Mouse (Mus musculus) kidney, postnatal 4 days (tissue): ENCODE measurements at regions not wholly inside any gene's neighbourhood (a gene's known extent, or its start where the extent isn't known, plus 50 kb on each side); places are given as distances from the start of the nearest gene placed in this dataset.

Experiments
- DNase-seq, 2 experiments: peaks; one replicate each; pipeline ENCODE4 v3.0.0; 2021; ENCODE audit warnings: mixed read lengths in 2 of 2

DNA sequence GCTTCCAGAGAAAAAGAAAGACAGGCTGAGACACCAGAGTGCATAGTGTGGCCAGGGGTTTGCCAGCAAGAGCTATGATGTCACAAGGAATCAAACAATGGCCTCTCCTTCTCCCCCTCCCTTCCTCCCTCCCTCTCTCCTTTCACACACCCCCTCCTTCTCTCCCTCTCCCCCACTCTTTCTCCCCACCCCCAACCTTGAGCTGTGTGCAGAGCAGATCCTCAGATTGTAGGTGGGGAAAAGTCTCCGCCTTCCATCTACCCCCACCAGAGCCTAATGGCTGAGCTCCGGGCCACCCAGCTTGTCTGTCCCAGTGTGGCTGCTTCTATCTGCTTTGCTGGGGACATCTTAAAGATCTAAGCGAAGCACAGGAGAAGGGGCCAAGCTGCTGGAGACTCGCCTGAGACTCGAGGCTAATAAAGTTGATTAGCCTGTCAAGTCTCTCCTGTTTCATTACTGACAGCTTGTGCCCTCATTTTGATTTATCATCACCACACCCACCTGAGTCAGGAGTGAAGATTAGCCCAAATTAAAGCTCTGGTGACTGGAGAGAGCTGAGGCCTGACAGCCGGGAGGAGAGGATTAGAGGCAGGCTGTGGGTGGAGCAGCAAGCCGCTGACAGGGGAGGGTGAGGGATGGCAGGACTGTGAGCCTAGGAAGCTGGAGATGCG lies 272.8 kb downstream of the Cbln1 start:
- peak; percentile 40 to 62 for DNase-seq

DNA sequence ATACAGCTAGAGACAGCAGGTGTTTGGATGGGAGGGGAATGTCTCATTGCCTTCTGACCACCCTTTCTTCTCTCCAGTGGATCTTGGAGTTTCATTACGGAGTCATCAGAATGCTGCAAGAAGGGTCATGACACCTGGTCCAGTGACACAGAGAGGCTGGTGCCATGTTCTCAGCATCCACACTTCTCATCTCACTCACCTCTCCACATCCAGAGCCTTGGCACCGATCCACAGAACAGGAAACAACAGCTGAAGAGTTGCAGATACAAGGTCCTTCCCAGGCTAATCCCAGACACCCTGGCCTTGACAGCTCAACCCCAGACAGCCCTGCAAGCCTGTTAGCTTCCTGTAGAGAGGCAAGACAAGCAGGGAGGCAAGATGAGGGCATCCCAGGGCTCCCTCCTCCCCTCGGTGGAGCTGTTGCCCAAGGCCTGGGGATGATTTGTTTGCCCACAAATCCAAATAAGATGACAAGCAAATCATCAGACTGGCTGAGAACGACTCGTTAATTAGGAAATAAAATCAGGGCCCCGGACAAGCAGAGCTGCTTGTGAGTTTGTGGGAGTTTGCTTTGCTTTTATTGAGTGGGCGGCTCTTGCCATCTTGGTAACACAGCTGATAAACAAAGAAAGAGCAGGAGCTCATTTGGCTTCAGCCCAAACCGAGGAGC lies 274.4 kb downstream of the Cbln1 start:
- peak; percentile 19 to 47 for DNase-seq

DNA sequence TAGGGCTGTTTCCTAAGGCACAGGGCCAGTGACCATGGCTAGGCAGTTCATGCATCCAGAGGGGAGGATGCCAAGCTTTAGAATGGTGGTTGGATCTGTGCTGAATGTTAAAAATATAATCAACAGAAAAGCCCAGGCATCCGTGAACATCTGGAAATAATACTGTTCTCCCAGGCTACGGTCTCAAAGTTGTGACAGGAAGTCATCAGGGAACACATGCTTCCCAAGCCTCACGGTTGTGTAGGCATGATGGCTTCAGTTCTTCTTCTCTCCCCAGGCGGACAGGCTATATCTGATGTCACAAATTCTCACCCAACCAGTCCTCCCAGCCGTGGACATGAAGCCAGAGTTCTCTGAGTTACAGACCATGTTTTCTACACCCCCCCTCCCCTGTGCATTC lies 275.4 kb downstream of the Cbln1 start:
- no peak for DNase-seq

DNA sequence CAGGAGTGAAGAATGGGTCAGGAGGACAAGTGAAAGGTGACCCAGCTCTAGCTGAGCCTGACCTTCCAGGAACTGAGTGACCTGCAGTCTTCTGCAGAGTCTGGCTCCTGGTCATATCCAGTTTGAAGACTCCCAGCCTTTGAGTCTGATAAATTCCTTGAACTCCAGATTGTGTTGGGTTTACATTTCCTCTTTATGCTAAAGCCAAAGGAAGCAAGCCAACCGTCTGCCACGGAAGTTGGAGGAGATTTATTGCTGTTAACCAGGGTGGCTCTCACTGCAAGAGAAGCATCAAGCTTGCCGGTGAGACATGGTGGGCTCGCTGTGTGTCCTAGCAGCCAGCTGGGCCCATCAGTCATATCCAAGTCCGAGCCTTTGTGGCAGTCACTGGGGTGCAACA lies 276.4 kb downstream of the Cbln1 start:
- DNase-seq = peak in 1 of 2 experiments; percentile 24

DNA sequence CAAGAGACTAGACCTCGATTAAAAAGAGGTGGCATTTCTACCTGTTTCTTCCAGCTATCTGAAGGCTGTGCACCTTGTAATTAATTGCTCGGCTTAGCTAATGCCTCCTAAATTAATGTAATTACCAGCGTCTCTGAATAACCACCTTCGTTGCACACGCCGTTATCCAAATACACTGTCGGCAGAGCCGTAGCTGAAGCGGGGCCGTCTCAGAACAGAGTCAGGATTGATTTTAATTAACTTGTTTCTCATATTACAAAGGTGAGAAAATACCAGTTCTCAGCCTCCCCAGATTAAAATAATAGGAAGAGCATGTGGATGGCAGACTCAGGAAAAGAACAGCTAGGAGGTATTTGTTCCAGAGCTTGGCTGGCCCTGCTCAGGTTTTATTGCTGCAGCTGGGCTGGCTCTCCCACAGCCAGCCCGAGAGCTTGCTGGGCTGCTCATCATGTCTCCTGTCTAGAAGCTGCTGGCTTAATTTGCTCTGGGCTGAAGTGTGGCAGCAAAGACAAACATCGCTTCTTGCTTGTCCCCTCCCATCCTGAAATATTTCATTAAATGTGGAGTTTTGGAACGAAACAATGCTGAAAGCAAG lies 282.5 kb downstream of the Cbln1 start:
- peak; percentile 10 to 21 for DNase-seq

DNA sequence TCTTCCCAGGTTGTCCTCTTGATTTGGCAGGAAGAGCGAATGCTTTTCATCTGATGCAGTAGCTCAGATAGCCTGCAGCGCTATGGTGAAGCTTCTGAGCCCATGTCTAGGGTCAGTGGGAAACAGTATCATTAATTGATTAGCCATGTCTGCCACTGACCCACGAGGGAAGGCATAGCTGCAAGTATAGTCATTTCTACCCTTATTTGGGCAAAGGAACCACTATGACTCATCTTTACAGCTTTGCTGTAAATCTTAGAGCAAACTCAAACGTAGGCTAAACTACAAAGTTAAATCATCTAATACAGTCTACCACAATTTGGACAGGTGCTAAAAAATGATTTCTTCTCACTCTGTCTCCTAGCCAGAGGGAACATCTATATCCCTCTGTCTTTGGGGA lies 289.5 kb downstream of the Cbln1 start:
- no peak for DNase-seq

DNA sequence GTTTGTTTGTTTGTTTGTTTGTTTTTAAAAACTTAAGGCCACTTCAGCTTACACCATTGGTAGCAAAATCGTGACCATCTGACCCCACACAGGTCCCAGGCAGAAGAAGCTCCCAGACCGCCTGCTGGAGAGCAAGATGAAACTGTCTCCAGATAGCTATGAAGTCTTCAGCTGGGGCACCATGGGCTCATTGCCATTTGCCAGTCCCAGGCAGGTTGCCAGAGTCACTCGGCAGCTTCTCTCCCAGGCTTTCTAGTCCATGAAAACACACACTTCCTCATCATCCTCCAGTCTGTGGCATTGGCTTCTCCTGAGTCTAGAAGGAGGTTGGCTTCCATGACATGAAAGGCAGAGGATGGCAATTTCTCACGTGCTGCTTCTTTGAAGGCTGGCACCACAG lies 293.5 kb upstream of the N4bp1 start:
- DNase-seq = no peak

DNA sequence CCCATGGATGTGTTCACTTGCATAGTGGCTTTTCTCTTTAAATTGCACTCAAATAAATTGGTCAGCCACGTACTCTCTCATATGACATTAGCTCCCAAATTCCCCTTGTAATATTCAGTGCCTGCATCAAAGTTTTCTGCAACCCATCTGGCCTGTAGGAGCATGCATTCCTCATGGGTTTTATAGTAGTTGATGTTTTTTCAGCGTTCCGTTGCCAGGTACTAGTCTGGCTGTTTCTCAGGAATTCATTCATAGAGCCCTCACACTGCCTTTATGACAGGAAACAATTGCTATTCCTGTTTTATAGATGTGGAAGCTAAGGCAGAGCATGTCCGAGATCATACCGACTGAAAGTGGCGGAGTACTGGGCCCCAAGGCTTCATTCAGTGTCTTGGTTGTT lies 292.6 kb upstream of the N4bp1 start:
- no peak for DNase-seq

DNA sequence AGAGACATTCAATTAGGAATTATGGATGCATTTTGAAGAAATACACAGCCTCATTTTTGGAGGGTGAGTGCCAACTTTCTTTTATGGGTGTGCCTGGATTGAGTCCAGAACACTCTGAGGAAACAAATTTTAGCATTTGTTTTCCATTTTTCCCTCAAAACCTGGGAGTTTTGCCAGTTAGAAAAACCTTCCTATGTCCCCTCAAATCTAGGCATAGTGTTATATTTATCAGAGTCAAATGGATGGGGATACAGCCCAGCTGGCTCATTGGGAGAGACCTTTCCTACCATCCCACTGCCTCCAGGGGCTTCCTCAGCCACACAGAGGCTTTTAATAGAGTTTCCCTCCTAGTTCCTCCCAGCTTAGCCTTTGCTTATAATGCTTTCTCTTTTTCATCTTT lies 290.0 kb upstream of the N4bp1 start:
- peak; percentile 11 for DNase-seq

DNA sequence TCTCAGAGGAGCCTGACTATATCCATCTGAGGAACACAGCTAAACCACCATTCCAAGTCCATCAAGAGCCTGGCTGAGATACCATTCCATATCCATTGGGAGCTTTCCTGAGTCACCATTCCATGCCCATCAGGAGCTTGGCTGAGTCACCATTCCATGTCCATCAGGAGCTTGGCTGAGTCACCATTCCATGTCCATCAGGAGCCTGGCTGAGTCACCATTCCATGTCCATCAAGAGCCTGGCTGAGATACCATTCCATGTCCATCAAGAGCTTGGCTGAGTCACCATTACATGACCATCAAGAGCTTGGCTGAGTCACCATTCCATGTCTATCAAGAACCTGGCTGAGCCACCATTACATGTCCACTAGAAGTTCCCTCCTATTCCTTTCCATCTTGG lies 288.7 kb upstream of the N4bp1 start:
- no peak for DNase-seq

DNA sequence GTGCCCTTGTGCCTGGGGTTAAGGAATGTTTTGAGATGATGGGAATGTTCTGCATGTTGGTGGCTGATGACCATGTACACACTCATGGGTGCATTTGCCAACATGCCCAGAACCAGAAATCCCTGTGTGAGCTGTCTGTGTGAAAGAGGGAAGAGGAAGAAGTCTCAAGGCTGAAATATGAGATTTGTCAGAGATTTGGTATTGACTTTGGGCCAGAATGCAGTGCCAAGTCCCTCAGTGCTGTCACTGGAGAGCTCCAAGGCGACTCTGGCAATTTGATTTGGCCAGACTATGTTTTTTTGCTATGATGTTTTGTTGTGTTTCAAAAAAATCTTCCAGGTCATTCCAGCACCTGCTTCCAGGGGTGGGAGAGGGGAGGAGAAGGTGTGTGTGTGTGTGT lies 281.7 kb upstream of the N4bp1 start:
- DNase-seq = no peak

DNA sequence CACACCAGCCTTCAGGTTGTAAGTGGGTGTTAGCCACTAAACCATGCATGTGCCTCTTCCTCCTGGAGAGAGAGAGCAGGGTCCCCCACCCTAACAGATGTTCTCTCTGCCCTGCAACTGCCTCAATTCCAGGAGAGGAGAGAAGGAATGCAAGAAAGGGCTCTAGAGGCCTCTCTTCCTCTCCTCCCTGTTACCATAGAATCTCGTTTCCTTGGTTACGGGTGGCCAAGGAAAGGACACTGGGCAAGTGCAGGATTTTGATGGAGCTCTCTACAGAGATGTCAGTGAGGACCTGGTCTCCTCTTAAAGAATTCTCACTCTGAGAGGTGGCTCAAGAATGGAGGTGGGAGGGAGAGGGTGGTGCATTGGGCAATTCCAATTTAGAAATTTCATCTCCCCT lies 275.4 kb upstream of the N4bp1 start:
- no peak for DNase-seq

DNA sequence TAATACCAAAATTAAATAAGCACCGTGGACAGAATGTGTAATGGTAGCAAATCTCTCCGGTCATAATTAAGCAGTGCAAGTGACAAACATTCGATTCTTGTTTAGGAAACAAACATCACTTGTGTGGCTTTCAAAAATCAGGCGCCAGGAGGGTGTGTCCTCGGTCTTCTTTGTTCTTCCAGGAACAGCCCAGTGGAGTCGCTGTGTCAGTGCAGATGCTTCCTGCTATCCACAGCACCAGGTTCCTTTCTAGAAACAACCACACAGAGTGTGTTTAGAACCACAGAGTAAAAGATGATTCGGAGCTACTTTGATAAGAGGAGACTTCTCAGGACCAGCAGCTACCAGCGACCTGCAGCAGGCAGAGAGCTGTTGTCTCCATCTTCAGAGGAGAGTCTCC lies 273.3 kb upstream of the N4bp1 start:
- peak in 1 of 2 experiments; percentile 7 for DNase-seq

DNA sequence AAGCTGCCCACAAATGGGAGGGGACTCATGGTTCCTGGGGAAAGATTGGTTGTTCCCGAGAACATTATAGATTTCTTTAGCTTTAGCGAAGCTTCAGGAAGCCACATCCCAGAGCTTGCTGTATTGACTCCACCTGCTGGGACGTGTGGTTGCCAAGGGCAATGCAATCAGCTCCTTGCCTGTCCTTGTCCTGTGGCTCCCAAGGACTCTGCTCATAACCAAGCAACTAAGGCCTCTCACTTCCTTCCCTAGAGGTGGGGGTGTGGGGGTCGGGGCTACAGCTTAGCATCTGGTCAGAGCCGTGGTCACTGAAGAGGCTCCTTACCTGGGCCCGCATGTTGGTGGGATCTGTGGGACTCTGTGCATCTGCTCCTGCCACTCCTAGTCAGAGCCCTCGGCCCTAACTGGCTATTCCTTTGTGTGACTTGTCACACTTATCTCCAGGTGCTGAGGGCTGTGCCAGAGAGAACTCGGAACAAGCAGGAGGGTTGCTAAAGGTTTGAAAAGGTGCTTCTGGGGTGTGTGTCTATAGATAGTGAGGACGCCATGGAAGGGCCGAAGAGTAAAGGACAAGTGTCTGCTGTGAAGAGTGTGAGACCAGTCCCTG lies 270.9 kb upstream of the N4bp1 start:
- DNase-seq = no peak

DNA sequence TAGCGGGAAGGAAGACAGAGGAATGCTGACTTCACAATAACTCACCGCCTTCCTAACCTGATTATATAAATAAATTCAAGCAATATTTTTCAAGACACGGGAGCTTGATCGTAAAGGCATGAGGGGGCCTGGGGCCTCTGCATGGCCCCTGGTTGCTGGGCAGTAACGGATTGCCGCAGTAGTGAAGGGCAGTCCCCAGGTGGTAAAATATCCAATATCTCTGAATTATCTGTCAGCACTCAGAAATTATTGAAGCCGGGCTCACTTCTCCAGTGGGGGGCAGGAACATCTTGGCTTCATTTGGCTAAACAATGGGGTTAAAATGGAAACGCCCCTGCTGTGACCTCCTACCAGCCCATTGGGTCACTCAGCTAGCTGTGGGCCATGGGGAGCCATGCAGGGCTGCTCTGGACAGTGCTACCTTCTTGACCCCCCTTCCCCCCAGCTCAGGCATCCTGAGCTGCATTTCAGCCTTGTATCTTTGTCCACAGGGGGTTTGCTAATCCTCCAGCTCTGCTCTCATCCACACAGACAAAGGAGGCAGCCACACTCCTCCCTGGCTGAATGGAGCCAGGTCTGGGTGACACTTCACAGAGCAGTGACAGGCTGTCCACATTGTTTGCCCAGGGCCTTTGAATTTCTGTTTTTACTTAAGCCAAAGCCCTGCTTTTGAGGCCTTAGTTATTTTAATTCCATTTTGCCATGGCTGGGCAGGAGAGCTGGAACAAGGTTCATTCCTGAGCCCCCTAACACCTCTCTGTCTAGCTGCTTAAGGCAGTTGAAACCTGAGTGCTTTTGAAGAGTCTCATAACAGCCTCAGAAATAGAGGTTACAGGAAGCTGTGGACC lies 267.2 kb upstream of the N4bp1 start:
- DNase-seq = no peak

DNA sequence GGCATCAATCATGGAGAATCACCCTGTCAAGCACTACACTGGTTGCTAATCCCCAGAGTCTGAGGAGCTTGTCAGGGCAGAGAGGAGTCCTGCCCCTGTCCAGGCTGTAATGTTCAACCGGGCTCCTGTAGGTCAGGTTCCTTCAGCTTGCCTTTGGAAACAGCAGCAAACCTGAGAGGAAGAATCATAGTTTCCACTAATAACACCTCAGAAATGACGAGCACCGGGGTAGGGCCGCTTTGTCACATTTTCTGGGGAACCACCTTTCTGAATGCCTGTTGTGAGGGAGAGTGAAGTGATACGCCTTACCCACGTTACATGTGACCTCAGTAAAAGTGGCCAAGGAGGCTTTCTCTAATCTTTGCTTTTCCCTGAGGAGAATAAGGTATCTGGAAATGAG lies 263.8 kb upstream of the N4bp1 start:
- DNase-seq = no peak

DNA sequence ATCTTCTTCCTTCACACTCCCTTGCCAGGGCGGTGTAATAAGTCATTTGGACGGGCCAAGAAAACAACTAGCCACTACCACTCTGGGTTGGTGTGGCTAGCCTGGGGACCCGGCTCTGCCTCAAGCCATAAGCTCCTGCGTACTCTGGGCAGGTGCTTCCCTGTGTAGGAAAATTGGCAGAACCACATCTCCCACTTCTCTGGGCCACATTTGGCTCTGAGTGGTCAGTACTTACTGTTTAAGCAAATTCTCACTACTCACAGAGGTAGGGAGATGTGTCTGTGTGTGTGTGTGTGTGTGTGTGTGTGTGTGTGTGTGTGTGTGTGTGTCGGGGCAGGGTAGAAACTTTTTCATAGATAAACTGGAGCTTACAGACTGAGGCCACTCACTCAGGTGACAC lies 262.6 kb upstream of the N4bp1 start:
- no peak for DNase-seq

DNA sequence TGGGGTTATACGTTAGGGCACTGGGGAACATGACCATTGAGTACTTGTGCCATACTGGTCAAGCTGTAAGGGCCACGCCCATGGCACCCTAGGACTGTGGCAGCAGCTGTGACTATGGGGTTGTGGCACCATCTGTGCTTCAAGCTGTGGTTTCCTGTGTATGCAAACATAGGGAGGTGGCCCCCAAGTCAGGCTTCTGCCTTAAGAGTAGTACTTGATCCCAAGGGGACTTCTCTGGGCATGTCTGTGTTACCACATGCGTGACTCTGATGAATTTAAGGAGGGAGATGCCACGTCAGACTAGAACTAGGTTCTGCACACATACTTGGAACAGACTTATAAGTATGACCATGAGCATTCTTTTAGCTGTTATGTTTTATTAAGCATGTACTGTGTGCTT lies 252.4 kb upstream of the N4bp1 start:
- no peak for DNase-seq

DNA sequence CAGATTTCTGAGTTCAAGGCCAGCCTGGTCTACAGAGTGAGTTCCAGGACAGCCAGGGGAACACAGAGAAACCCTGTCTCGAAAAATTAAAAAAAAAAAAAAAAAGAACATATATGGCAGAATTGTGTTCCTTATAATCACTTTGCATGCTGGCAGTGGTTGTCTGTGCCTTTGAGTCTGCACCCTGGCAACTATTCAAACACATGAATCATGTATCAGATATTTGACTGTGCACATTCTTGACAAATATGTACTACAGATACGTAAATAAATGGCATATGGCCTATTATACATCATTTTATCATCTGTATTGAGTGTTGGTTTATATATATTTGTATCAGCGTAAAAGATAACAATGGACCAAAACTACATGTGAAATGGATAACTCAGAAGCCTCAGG lies 246.7 kb upstream of the N4bp1 start:
- DNase-seq = no peak

DNA sequence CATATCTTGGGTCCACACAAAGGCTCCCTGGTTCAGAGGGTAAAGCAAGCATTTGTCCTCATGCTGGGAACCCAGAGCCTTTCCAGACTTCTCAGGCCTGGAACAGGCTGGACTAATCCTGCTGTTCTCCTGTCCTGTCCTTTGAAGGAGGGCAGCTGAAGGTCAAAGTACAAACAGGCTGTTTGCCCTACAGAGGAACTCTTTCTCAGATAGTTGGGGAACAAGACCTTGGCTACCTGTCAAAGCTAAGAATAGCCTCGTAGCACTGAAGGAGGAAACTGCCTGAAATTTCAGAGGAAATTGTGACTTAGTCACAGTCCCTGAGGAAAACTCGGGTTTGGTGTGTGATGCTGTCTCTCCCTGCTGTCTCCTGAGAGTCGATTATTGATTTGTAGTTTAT lies 245.6 kb upstream of the N4bp1 start:
- DNase-seq = no peak

DNA sequence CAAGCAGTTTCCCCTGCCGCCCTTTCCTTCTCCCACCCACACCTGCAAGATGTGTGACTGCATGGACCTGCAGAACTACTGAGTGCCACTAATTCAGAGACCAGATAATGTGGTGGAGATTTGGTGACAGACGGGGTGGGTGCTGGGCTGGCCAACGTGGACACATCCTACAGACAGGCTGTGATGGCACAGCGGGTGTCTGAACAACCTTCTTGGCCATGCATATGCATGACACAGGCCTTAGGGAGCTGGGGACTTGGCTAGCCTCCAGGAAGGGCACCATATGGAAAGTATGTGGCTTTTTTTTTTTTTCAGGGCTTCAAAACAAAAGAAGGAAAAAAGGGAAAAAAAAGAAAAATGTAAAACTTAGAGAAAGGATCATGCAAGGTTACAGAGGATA lies 243.5 kb upstream of the N4bp1 start:
- DNase-seq = no peak

DNA sequence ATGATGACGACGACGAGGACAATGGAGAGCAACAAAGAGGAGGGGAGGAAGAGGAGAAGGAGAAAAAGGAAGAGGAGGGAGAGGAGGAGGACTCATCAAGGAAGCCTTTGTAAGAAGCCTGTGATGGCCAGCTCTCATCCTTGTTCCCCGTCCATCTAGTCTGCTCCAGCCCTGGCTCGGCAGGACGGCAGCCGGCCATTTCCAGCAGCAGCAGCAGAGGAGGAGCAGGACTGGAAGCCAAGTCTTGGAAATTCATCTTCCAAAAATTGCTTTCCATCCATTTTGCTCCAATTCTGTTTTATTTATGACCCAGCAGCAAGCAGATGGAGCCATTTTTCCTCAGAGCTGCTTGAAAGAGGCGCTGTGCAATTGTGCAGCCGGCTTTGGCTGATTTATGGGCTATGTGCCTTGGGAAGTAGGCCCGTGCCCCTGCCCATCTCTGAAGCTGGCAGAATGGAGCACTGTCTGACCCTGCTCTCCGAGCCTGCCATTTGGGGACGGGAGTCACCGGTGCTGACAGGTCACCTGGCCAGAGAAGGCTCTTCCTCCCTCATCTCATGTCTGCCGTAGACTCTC lies 231.2 kb upstream of the N4bp1 start:
- DNase-seq = peak; percentile 17 to 32

DNA sequence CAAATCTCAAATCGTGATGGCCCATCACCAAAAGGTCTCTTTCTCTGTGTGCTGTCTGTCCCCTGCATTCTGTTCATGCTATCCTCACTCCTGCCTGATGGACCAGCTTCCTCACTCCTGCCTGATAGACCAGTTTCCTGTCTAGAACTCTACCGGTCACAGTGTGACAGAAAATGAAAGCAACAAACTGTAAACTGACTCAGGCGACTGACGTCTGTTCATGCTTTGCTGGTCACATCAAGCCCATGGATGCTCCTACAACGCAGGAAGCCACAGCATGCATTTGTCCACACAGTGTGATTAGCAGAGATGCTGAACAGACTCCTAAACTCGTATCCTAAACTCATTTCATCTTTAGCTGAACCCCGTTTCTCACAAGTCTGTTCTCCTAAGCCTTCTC lies 227.3 kb upstream of the N4bp1 start:
- DNase-seq = no peak
